Mouse (Mus musculus) thymus, adult 2 months (tissue): ENCODE data around the gene Usp34.

Source experiments
- CTCF ChIP-seq: fragments of 200-500 bp; IDR thresholded peaks from 2 replicates; pipeline ENCODE4 v1.5.1; 2012; ENCODE audit warnings: mild to moderate bottlenecking, control low read depth, low read length, moderate library complexity, borderline replicate concordance; ENCODE audit not compliant: control insufficient read depth, poor library complexity, insufficient read depth; ENCODE audit errors: extremely low read depth
- POLR2A ChIP-seq: fragments of 200-500 bp; IDR thresholded peaks from 2 replicates; pipeline ENCODE4 v1.6.1; 2012; ENCODE audit warnings: mild to moderate bottlenecking, low read length, control low read depth, moderate library complexity; ENCODE audit not compliant: control insufficient read depth, poor library complexity, insufficient read depth; ENCODE audit errors: extremely low read depth

DNA sequence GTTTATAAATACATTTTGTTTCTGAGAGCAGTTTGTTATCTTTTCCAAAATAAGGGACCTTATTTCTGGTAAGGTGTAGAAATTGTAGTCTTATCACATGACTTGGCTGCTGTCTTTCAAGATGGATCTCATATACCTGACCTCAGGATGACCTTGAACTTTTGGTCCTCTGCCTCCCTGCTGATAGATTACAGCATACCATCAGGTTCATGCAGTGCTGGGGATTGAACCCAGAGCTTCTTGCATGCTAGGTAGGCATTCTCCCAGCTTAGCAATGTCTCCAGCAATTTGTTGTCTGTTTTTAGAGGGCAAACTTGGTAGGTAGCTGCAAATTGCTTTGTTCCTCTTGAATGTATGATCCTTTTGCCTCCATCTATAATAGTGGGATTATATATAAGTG lies 41.7 kb upstream of the Usp34 start:
- TF ChIP-seq CTCF = no peak
- TF ChIP-seq POLR2A = no peak
